Mouse (Mus musculus) lung, postnatal 25 days (tissue): ENCODE results near the gene Tmem181a.
A peak's percentile ranks its signal among the peaks of the same experiment; 100 is the strongest.
"Not testable (repeated sequence)": the region's sequence is repeated elsewhere in the genome, so short reads cannot be mapped to it uniquely, and the experiment has no call there.

Experiments used
- DNase-seq: peaks from one replicate; pipeline ENCODE4 v3.0.0; 2022; ENCODE audit warnings: low spot score

The Tmem181a gene

DNA sequence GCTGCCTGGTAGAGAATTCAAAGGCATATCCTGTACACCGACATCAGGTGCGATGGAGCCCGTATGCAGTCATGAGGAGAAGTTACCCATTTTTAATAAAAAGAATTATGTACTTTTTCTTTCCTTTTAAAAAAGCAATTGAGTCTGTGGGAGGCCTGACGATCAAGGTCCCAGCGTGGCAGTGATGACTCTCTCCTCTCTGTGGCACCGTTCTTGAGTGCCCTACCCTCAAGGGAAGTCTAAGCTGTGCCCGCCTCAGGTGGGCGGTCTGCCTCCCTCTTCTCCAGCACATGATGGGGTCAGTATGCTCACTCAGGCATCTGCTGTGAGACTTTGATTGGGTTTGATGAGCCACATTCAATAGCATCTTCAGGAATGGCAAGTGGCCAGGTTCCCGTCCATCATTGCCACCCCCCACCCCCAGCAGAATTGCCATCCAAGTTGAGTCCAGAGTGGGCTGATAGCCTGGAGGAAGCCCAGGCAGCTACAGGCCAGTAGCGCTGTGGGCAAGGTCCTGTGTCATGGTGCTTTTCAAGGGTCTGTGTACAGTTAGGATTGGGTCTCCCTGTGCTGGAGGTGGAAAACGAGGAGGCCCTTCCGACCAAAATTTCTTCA, 49.1 kb downstream of the Tmem181a start:
- DNase-seq: not testable (repeated sequence)

- DNase-seq: not testable (repeated sequence)
Observed at GRCm38 (mm10) chr17:6306503-6306902, 49.8 kb downstream of the Tmem181a start.

- not testable (repeated sequence) for DNase-seq
Observed at GRCm38 (mm10) chr17:6311716-6312115, 55.1 kb downstream of the Tmem181a start.

DNA sequence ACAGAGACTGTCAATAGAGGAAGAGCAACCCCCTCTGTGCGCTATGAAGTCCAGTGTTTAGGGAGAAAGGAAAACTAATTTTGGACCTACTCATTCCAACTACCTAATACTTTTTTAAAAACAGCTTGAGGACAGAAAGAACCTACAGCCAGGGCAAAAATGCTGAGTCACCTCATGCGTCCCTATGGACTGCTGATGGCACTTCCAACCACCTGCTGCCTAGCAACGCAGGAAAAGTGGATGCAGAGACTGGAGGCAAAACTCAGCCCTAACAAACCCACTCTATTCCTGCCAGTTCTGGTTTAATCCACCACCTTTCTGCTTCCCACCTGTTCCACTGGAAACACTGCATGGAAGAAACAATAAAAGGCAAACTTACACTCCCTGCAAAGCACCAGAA, 56.1 kb downstream of the Tmem181a start:
- DNase-seq: not testable (repeated sequence)

DNA sequence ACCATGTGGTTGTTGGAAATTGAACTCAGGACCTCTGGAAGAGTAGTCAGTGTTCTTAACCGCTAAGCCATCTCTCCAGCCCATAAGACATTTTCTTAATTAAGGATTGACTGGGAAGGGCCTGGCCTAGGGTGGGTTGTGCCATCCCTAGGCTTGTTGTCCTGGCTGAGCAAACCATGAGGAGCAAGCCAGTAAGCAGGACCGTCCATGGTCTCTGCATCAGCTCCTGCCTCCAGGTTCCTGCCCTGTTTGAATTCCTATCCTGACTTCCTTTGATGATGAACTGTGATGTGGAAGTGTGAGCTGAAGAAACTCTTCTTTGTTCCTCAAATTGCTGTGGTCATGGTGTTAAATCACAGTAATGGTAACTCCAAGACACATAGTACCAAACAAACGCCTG, 57.8 kb downstream of the Tmem181a start:
- not testable (repeated sequence) for DNase-seq

DNA sequence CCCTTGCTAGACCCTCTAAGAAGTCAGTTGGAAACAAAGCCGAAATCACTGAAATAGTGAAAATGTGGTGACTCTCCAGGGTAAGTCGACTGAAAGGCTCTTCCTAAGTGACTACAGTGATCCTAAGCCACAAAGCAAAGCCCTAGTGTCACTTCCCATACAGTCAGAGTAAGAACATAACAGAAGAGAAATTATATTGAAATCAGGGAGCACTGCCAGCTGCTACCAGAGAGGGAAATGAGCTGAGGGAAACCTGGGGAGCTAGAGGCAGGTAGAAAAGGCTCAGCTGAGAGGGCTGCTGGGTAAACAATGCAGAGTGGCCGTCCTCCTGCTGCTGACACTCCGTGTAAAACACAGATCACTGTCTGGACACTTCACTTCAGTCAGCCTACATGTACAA, 59.0 kb downstream of the Tmem181a start:
- DNase-seq: not testable (repeated sequence)

- peak; percentile 32 for DNase-seq
Observed at GRCm38 (mm10) chr17:6316379-6317126, 59.9 kb downstream of the Tmem181a start.

DNA sequence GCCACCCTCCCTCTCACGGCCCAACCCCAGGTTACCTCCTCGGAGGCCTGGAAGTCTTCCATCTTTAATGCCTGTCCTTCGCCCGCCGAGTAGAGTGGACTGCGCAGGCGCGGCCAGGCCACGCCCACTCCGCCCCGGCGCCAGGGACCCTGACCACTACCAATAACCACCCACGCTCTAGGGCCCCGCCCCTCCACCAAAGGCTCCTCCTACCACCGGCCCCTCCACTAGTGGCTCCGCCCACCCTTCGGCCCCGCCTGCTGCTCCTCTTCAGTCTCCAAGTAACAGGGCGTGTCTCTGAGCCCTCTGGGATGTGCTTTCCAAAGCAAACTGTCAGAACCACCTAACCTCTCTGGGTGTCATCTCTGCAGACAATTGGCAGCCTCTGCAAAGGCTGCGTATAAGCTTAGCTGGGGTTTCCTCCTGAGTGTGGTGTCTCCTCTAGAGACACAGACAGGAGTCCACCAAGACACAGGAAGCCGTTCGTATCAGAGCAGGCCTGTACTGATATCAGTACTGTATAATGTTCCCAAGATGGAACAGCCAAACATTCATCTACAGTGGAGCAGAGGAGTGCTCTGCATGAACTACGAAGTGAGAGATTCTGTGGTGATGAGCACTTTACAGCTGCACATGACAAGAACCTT, 60.8 kb downstream of the Tmem181a start, which contains the start of gene Dynlt1a:
Dynlt1a (minus strand) TSS at position 162 of the 647 bp plus-strand sequence.
- DNase-seq: peak; percentile 98

DNA sequence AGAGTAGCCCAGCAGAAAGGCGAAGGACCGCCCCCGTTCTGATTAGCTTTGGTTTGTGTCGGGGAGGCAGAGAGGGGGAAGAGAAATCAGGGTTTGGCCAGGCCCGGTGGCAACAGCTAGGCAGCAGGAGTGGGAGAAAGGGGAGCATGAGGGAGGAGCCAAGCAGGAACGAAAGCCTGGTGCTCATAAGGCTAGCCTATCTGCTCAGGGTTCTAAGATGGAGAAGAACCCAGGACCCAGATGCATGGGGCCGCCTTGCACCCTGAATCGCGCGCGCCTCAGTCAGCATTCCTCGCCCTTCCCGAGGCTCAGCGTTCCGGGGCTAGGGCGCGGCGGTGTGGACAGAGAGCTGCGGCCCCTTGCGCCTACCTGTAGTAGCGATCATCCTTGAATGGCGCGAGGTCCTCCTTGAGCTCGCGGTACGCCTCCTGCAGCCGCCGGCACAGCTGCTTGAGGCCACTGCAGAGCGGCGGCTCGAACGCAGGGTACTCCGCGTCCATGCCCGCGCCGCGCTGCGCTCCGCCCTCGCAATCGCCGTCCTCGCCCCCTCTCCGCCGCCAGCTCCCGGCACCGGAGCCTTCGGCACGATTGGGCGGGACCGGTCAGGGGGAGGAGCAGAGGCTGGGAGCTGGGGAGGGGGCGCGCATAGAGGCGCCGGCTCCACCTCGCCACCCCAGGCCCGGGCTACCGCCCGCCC, 64.6 kb downstream of the Tmem181a start:
- DNase-seq: not testable (repeated sequence)

- DNase-seq: not testable (repeated sequence)
Observed at GRCm38 (mm10) chr17:6321778-6322101, 65.1 kb downstream of the Tmem181a start.

- DNase-seq: not testable (repeated sequence)
Observed at GRCm38 (mm10) chr17:6325021-6325420, 68.4 kb downstream of the Tmem181a start.

DNA sequence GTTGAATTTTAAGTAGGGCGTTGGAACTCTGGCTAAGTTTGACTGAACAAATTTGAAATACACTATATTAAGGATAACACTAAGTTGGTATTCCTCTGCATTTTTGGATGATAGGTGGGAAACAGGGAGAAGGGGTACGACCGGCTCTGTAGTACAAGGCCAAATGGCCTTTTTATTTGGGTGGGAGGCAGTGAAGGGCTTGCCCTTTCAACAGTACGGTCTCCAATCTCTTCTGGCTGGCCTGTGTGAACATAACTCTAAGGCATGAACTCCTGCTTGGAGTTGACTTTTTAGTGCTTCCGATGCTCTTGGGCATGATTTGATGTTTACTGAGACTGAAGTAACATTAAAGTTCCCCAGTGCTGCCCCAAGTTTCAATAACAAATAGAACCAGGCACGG, 68.9 kb downstream of the Tmem181a start:
- not testable (repeated sequence) for DNase-seq

DNA sequence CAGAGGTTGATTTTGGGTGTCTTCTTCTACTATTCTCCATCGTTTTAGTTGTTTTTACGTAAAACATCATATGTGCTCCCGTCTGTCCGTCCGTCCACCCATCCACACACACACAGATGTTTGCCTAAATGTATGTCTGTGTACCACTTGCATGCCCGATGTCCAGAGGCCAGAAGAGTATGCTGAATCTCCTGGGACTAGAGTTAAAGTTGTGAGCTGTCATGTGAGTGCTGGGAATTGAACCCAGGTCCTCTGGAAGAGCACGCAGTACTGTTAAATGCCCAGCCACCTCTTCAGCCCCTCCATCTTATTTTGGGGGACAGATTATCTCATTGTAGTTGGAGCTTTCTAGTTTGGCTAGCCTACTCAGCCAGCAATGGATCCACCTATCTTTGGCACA, 70.9 kb downstream of the Tmem181a start:
- not testable (repeated sequence) for DNase-seq

DNA sequence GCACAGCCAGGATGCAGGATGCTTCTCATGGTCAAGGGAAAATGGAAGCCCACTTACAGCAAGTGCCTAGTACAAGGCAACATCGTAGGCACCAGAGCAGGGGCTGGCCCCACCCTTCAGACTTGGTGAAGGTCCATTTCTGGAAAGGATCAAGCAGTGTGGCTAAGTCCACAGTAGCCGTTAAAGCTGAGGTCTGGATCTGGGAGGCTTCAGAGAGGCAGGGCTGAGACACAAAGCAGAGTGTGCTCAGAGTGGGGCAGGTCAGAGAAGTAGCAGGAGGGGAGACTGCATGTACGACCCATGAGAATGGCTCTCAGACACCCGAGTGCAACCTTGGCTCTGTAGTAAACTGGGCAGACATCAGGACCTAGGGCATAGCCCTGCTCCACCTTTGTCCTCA, 72.3 kb downstream of the Tmem181a start:
- not testable (repeated sequence) for DNase-seq

- not testable (repeated sequence) for DNase-seq
Observed at GRCm38 (mm10) chr17:6342606-6343294, 86.1 kb downstream of the Tmem181a start.

DNA sequence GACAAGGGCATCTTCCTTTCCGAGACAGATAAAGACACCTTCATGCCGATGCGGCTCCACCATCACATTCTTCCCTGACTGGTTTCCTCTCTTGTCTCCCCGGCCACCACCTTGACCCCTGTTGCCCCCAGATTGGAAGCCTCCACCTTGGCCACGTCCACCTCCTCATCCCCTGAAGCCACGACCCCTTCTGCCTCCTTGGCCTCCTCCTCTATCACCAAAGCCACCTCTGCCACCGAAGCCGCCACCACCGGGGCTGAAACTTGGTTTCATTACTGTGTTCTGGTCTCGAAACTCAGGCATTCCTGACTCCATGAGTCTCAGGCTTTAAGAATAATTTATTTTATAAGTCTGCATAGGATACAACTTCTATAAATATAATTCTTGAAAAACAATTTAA, 98.6 kb downstream of the Tmem181a start:
- DNase-seq: not testable (repeated sequence)
